Mouse (Mus musculus) heart, embryonic 12.5 days (tissue): ENCODE data around the gene Cpm. TPM values are rescaled to one million over a fixed set of nuclear protein-coding genes. Genes with fewer than 3 reads are reported as not detected.
"Not testable (repeated sequence)": the region's sequence is repeated elsewhere in the genome, so short reads cannot be mapped to it uniquely, and the experiment has no call there.

Source experiments
- ATAC-seq: fragments of 200-750 bp; cut with Nextera tagmentation; 2 replicates; pipeline ENCODE4 v1.8.0; 2017; ENCODE audit warnings: moderate TSS enrichment, moderate library complexity; ENCODE audit not compliant: insufficient number of reproducible peaks, low FRiP score
- H3K27ac ChIP-seq: fragments of 300-500 bp; sonication (generic); 2 replicates; pipeline ENCODE4 v1.5.1; 2016; ENCODE audit warnings: mild to moderate bottlenecking, moderate library complexity; ENCODE audit not compliant: poor library complexity, severe bottlenecking
- H3K27me3 ChIP-seq: fragments of 300-500 bp; sonication (generic); replicated peaks from 2 replicates; pipeline ENCODE4 v1.6.1; 2016; ENCODE audit warnings: mild to moderate bottlenecking, moderate library complexity
- H3K36me3 ChIP-seq: fragments of 300-500 bp; sonication (generic); 2 replicates; pipeline ENCODE4 v1.6.1; 2016; ENCODE audit warnings: mild to moderate bottlenecking, moderate library complexity
- H3K4me1 ChIP-seq: fragments of 300-500 bp; sonication (generic); replicated peaks from 2 replicates; pipeline ENCODE4 v1.6.1; 2016; ENCODE audit warnings: mild to moderate bottlenecking
- H3K4me2 ChIP-seq: fragments of 300-500 bp; sonication (generic); 2 replicates; pipeline ENCODE4 v1.6.1; 2016; ENCODE audit warnings: mild to moderate bottlenecking, moderate library complexity
- H3K4me3 ChIP-seq: fragments of 300-500 bp; sonication (generic); 2 replicates; pipeline ENCODE4 v1.5.1; 2016; ENCODE audit warnings: mild to moderate bottlenecking
- H3K9ac ChIP-seq: fragments of 300-500 bp; sonication (generic); 2 replicates; pipeline ENCODE4 v1.6.1; 2016; ENCODE audit warnings: mild to moderate bottlenecking, moderate library complexity
- H3K9me3 ChIP-seq: fragments of 300-500 bp; sonication (generic); replicated peaks from 2 replicates; pipeline ENCODE4 v1.6.1; 2016; ENCODE audit warnings: mild to moderate bottlenecking, moderate library complexity
- WGBS: fragments of 180-500 bp; shearing (Covaris S2); methylation state at CpG from one replicate; pipeline ENCODE4 v1.1.7; 2016; 5-methylcytosine and 5-hydroxymethylcytosine counted together
- polyA plus RNA-seq: library from polyadenylated mRNA; unstranded; fragments of >200 nt; fragmentation: Nextera tagmentation; extraction: Ambion mirVana; gene quantifications from 2 replicates; pipeline ENCODE4 v1.2.1, GENCODE M21; 2016

Gene Cpm
- polyA plus RNA-seq, 1 experiment from 2014 or later = 2.5 TPM

DNA sequence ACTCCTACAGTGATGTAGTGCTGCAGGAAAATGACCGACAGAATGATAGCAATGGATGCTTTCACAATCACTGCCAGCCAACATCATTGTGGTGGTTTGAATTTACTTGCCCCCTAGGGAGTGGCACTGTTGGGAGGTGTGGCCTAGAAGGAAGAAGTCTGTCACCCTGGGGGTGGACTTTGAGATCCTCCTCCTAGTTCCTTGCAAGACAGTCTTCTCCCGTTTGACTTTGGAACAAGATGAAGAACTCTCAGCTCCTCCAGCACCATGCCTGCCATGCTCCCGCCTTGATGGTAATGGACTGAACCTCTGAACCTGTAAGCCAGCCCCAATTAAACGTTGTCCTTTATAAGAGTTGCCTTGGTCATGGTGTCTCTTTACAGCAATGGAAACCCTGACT lies 12.5 kb upstream of the Cpm start:
- not testable (repeated sequence) for H3K27me3 ChIP-seq, H3K9ac ChIP-seq, H3K9me3 ChIP-seq, H3K27ac ChIP-seq, H3K4me3 ChIP-seq, ATAC-seq, H3K4me1 ChIP-seq, H3K4me2 ChIP-seq, H3K36me3 ChIP-seq
- WGBS = 73% methylated on average over 4 of the region's 4 CpGs

DNA sequence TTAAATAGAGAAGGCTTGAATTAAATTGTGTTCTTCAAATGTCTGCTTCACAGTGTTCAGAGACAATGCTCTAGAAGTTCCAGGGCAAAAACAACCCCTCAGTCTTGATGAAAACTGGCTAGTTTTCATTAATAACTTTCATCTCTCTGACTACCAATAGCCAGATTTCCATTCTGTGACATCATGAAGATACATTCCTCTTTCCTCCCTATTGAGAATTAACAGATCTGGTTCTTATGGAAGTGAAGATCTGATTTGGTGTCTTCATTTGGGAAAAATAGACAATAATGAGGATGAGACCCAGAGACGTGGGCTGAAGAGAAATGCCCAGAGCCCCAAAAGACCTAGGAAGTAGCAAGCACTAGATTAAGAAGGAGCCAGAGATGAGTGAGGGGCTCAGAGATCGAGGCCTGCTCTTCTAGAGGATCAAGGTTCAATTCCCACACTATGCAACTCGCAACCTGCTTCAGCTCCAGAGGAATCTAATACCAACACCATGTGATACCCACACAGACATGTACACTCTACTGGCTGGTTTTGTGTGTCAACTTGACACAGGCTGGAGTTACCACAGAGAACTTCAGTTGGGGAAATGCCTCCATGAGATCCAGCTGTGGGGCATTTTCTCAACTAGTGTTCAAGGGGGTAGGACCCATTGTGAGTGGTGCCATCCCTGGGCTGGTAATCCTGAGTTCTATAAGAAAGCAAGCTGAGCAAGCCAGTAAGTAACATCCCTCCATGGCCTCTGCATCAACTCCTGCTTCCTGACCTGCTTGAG lies 11.5 kb upstream of the Cpm start:
- 0 out of 2 replicates have a peak, but pooled peaks cover 4% of the 10 kb centered on the region for H3K9me3 ChIP-seq
- ATAC-seq = no peak
- no peaks in the 10 kb centered on the region for H3K27me3 ChIP-seq
- no peak overlapping the region for H3K4me3 ChIP-seq
- 82% methylated on average over 3 of the region's 3 CpGs for WGBS
- H3K36me3 ChIP-seq = no peaks in the 10 kb centered on the region
- H3K27ac ChIP-seq = no peak overlapping the region
- H3K4me2 ChIP-seq = no peak overlapping the region
- H3K4me1 ChIP-seq = no peaks in the 10 kb centered on the region
- no peak overlapping the region for H3K9ac ChIP-seq

DNA sequence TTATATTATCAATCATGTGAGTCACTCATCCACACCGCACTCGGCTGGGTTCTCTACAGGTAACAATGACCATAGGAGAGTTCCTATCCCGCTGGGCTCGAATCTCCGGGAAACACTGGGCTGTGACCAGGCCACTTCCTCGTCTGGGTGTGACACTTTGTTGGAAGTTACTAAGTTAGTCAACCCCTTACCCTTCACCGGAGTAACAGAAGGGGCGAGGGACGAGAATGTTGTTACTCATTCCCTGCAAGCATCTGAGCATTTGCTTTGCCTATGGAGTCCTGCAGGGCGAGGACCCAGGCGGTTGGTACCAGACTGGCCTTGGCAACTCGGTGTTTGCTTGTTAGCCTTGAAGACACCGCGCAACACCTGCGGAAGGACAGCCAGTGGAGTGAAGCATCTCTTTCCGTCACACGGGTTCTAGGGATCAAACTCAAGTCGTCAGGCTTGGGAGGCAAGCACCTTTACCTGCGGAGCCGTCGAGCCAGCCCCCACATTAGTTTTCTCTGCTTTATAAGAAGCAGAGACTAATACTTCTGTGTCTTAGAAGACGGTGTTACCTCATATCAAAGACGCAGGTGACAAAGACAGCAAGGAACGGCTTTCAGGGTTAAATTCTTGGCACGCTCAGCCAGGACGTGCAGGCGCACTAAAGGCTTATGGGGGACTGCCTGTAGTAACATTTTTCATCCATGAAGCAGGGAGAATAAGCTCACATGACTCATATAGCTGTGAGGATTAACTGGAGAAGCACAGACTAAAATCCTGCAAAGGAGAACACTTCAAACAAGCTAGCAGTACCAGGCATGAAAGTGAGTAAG lies 10.0 kb upstream of the Cpm start:
- no peak overlapping the region for H3K4me2 ChIP-seq
- H3K4me3 ChIP-seq = no peak overlapping the region
- H3K36me3 ChIP-seq = no peaks in the 10 kb centered on the region
- no peak for ATAC-seq
- H3K27me3 ChIP-seq = no peaks in the 10 kb centered on the region
- whole genome bisulfite sequencing = 81% methylated on average over 27 of the region's 27 CpGs
- 0 out of 2 replicates have a peak, but pooled peaks cover 4% of the 10 kb centered on the region for H3K9me3 ChIP-seq
- no peak overlapping the region for H3K9ac ChIP-seq
- no peaks in the 10 kb centered on the region for H3K4me1 ChIP-seq
- H3K27ac ChIP-seq = no peak overlapping the region

DNA sequence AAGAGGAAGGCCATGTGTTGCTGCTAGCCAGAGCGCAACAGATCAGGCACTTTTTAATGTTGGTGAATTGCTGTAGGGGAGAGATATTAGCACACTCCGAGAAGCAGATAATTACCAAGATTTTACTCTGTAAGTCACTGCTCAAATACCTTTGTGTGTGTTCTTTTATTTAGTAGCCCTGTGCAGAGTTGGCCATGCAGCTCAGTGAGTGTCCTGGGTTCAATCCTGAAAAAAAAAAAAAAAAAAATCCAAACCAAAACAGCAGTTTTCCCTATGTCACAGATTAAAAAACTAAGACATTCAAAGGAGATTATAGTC lies 9.5 kb upstream of the Cpm start:
- WGBS = 80% methylated on average over 2 of the region's 2 CpGs
- no peak for ATAC-seq
- no peaks in the 10 kb centered on the region for H3K4me1 ChIP-seq
- 0 out of 2 replicates have a peak, but pooled peaks cover 4% of the 10 kb centered on the region for H3K9me3 ChIP-seq
- H3K36me3 ChIP-seq = no peaks in the 10 kb centered on the region
- no peak overlapping the region for H3K4me2 ChIP-seq
- H3K4me3 ChIP-seq = no peak overlapping the region
- no peaks in the 10 kb centered on the region for H3K27me3 ChIP-seq
- H3K27ac ChIP-seq = no peak overlapping the region
- H3K9ac ChIP-seq = no peak overlapping the region

DNA sequence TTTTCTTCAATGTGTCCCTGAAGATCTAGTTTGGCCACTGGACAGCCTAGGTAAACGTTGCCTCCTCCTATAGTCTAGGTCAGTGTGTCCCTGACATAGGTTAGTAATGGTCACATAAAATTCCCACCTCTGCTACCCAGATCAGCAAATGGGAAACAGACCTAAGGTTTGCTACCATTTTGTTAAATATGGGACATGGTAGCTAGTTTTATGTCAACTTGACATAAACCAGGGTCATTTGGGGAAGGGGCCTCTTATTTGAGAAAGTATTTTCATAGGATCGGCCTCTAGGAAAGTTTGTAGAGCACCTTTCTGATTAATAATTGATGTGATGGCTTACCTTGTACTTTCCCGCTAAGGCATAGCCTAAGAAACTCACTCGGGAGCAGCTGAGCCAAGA lies 8.8 kb upstream of the Cpm start:
- Histone ChIP-seq H3K4me1 (no peaks in the 10 kb centered on the region), H3K4me3 (no peak overlapping the region), H3K27ac (no peak overlapping the region), H3K4me2 (no peak overlapping the region), H3K9me3 (0 out of 2 replicates have a peak, but pooled peaks cover 4% of the 10 kb centered on the region), H3K9ac (no peak overlapping the region), H3K36me3 (no peaks in the 10 kb centered on the region), H3K27me3 (no peaks in the 10 kb centered on the region)
- WGBS = 88% methylated on average over 4 of the region's 4 CpGs
- ATAC-seq = no peak

DNA sequence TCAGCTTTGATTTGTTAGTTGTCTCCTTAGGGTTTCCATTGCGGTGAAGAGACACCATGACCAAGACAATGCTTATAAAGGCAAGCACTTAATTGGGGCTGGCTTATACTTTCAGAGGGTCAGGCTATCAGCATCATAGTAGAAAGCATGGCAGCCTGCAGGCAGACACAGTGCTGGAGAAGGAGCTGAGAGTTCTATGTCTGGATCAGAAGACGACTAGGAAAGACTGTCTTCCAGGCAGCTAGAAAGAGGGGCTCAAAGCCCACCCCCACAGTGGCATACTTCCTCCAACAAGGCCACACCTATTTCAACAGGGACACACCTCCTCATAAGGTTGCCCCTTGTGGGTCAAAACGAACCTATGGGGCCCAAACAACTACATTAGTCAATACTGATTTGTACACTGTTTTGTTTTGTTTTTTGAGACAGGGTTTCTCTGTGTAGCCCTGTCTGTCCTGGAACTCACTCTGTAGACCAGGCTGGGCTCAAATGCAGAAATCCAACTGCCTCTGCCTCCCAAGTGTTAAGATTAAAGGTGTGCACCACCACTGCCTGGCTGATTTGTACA lies 8.3 kb upstream of the Cpm start:
- no peak overlapping the region for H3K9ac ChIP-seq

DNA sequence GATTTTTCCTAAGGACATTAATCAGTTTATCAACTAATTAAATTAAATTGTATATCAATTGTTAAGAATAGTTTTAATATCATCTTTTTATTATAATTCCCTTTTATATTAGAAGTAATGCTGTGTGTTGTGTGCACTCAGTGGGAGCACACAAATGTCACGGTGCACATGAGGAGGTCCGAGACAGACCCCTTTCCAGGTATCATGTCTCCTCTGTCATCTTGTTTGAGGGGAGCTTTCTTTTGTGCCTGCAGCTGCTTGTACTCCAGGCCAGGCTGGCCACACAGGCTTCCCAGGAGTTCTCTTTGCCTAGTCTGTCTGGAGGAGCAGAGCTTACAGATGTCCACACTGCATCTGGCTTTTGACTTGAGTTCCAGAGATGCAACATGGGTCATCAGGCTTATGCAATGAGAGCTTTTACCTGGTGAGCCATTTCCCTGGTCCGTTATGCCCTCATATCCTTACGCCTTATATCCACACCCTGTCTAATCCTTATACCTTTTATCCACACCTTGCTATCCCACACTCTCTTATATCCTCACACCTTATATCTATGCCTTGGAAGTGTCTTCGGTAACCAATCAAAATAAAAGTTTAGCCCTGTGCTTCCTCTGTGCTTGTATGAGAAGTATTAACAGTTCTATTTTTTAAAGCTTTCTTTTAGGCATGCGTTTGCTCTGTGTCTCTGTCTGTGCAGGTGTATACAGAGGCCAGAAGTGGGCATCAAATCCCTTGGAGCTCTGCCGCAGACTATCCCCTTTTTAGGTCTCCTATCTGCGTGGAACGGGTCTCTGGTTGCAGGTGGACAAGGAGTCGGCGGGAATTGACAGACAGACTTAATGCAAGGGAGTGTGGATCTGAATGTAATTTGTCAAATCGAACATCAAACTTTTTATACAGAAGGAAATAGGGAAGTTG lies 7.4 kb upstream of the Cpm start:
- 85% methylated on average over 12 of the region's 12 CpGs for WGBS
- H3K27ac ChIP-seq = no peak overlapping the region
- no peak overlapping the region for H3K4me2 ChIP-seq
- no peak overlapping the region for H3K9ac ChIP-seq
- peaks cover 2% of the 10 kb centered on the region for H3K27me3 ChIP-seq
- ATAC-seq = no peak
- no peak overlapping the region for H3K4me3 ChIP-seq
- 0 out of 2 replicates have a peak, but pooled peaks cover under 1% of the 10 kb centered on the region for H3K9me3 ChIP-seq
- no peaks in the 10 kb centered on the region for H3K4me1 ChIP-seq
- H3K36me3 ChIP-seq = no peaks in the 10 kb centered on the region

More for the DNA sequence above, 8.3 kb upstream of the Cpm start:
- no peaks in the 10 kb centered on the region for H3K27me3 ChIP-seq
- H3K27ac ChIP-seq = no peak overlapping the region
- no peaks in the 10 kb centered on the region for H3K4me1 ChIP-seq
- H3K4me3 ChIP-seq = no peak overlapping the region
- H3K4me2 ChIP-seq = no peak overlapping the region
- H3K9me3 ChIP-seq = 0 out of 2 replicates have a peak, but pooled peaks cover 4% of the 10 kb centered on the region
- ATAC-seq = no peak
- WGBS = 72% methylated on average over 3 of the region's 3 CpGs
- H3K36me3 ChIP-seq = no peaks in the 10 kb centered on the region

DNA sequence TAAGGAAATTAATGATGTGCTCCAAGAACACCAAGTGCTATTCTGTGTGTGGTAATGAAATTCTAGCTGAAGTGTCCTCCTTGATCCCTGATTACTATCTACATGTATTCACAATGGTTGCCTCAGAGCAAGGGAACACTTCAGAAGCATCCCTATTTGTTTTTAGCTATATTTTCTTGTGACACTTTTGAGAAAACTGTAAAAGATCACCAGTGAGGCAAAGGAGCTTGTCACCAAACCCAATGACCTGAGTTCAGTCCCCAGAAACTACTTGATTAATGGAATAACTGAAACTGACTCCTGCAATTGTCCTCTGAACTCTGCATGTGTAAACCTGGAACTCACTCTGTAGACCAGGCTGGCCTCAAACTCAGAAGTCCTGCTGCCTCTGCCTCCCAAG lies 5.9 kb upstream of the Cpm start:
- H3K4me1 ChIP-seq = no peaks in the 10 kb centered on the region
- H3K9me3 ChIP-seq = no peaks in the 10 kb centered on the region
- H3K4me3 ChIP-seq = no peak overlapping the region
- H3K27me3 ChIP-seq = peaks cover 17% of the 10 kb centered on the region
- no peak overlapping the region for H3K4me2 ChIP-seq
- no peaks in the 10 kb centered on the region for H3K36me3 ChIP-seq
- no peak overlapping the region for H3K27ac ChIP-seq
- no peak for ATAC-seq
- H3K9ac ChIP-seq = no peak overlapping the region

DNA sequence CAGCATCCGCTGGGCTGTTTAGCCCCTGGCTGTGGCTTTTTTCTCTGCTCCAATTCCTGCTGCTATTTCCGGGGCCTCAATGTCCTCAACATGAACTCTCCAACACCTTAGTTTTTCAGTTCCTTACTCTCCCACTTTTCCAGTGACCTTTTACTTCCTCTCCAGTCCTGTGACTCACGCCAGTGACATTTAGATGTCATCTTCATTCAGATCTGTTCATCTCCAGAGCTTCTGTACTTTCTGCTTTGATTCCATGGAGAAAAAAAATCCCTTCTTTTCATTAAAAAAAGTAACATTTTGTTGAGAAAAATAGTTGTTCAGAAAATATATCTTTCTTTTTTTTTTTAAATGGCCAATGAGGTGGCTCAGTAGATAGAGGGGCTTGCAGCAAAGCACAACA lies 5.1 kb upstream of the Cpm start:
- H3K4me2 ChIP-seq = no peak overlapping the region
- H3K4me3 ChIP-seq = no peak overlapping the region
- no peak for ATAC-seq

DNA sequence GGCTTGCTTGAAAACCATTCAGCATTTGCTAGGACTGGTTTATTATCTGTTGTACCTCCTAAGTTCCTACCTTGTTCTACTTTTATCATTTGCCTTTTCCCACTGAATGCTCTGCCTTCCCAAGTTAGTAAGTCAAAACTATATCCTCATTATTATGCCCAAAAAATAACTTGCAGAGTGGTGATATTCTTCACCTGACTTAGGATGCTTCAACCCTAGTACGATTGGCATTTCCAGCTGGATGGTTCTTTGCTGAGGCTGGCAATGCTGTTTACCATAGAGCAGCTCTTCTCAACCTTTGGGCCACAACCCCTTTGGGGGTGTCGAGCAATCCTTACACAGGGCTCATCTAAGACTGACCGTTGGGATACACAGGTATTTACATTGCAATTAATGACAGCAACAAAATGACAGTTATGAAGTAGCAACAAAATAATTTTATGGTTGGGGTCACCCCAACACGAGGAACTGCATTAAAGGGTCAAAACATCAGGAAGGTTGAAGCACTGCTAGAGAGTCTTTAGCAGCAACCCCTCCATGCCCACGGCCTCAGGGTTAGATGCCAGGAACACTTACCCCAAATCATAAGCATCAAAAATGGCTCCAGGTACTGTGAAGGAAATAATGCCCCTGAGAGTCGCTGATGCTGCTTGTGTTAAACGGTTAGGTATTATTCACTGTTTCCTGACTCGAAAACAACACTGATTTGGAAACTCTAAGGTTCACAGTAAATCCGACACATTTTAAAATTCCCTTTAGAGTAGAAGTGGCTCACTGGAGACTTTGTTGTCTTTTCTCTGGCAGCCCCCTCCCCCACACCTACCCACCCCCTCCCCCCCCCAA lies 4.4 kb upstream of the Cpm start:
- Histone ChIP-seq H3K27ac (no peak overlapping the region), H3K4me3 (no peak overlapping the region), H3K36me3 (no peaks in the 10 kb centered on the region), H3K4me1 (peaks cover 3% of the 10 kb centered on the region; the same call in 1 of the 2 replicates), H3K4me2 (no peak overlapping the region), H3K27me3 (peaks cover 30% of the 10 kb centered on the region), H3K9ac (no peak overlapping the region), H3K9me3 (no peaks in the 10 kb centered on the region)
- 71% methylated on average over 9 of the region's 9 CpGs for WGBS
- ATAC-seq = no peak

More for the DNA sequence above, 5.1 kb upstream of the Cpm start:
- H3K36me3 ChIP-seq = no peaks in the 10 kb centered on the region
- peaks cover 25% of the 10 kb centered on the region for H3K27me3 ChIP-seq
- no peaks in the 10 kb centered on the region for H3K9me3 ChIP-seq
- H3K9ac ChIP-seq = no peak overlapping the region
- no peak overlapping the region for H3K27ac ChIP-seq
- H3K4me1 ChIP-seq = no peaks in the 10 kb centered on the region; the same call in 1 of the 2 replicates
- 60% methylated on average over 3 of the region's 3 CpGs for WGBS
